Mouse (Mus musculus) embryonic facial prominence, embryonic 13.5 days (tissue): ENCODE results near the gene Chchd3. TPM values are rescaled to one million over a fixed set of nuclear protein-coding genes. Genes with fewer than 3 reads are reported as not detected.

Experiments
- ATAC-seq: fragments of 200-750 bp; cut with Nextera tagmentation; 2 replicates; pipeline ENCODE4 v1.8.0; 2017; ENCODE audit warnings: low read depth; ENCODE audit not compliant: insufficient number of reproducible peaks, insufficient read depth, low FRiP score, low TSS enrichment
- H3K27ac ChIP-seq: fragments of 300-500 bp; sonication (generic); 2 replicates; pipeline ENCODE4 v1.5.1; 2015; ENCODE audit warnings: moderate library complexity, mild to moderate bottlenecking, inconsistent platforms
- H3K27me3 ChIP-seq: fragments of 300-500 bp; sonication (generic); 2 replicates; pipeline ENCODE4 v1.6.1; 2015; ENCODE audit warnings: mild to moderate bottlenecking, inconsistent platforms
- H3K36me3 ChIP-seq: fragments of 300-500 bp; sonication (generic); 2 replicates; pipeline ENCODE4 v1.6.1; 2015; ENCODE audit warnings: mild to moderate bottlenecking, inconsistent platforms
- H3K4me1 ChIP-seq: fragments of 300-500 bp; sonication (generic); 2 replicates; pipeline ENCODE4 v1.6.1; 2015; ENCODE audit warnings: inconsistent platforms
- H3K4me2 ChIP-seq: fragments of 300-500 bp; sonication (generic); 2 replicates; pipeline ENCODE4 v1.6.1; 2015; ENCODE audit warnings: moderate library complexity, mild to moderate bottlenecking, inconsistent platforms
- H3K4me3 ChIP-seq: fragments of 300-500 bp; sonication (generic); 2 replicates; pipeline ENCODE4 v1.5.1; 2015; ENCODE audit warnings: mild to moderate bottlenecking, inconsistent platforms
- H3K9ac ChIP-seq: fragments of 300-500 bp; sonication (generic); 2 replicates; pipeline ENCODE4 v1.6.1; 2015; ENCODE audit warnings: mild to moderate bottlenecking, inconsistent platforms
- H3K9me3 ChIP-seq: fragments of 300-500 bp; sonication (generic); 2 replicates; pipeline ENCODE4 v1.6.1; 2016; ENCODE audit warnings: inconsistent platforms
- WGBS: fragments of 180-500 bp; shearing (Covaris S2); methylation state at CpG from one replicate; pipeline ENCODE4 v1.1.7; 2015; ENCODE audit warnings: mixed read lengths; 5-methylcytosine and 5-hydroxymethylcytosine counted together
- polyA plus RNA-seq: library from polyadenylated mRNA; unstranded; fragments of >200 nt; fragmentation: Nextera tagmentation; extraction: Ambion mirVana; gene quantifications from 2 replicates; pipeline ENCODE4 v1.2.1, GENCODE M21; 2015

The Chchd3 gene
- polyA plus RNA-seq, 1 experiment from 2014 or later: 107 TPM

DNA sequence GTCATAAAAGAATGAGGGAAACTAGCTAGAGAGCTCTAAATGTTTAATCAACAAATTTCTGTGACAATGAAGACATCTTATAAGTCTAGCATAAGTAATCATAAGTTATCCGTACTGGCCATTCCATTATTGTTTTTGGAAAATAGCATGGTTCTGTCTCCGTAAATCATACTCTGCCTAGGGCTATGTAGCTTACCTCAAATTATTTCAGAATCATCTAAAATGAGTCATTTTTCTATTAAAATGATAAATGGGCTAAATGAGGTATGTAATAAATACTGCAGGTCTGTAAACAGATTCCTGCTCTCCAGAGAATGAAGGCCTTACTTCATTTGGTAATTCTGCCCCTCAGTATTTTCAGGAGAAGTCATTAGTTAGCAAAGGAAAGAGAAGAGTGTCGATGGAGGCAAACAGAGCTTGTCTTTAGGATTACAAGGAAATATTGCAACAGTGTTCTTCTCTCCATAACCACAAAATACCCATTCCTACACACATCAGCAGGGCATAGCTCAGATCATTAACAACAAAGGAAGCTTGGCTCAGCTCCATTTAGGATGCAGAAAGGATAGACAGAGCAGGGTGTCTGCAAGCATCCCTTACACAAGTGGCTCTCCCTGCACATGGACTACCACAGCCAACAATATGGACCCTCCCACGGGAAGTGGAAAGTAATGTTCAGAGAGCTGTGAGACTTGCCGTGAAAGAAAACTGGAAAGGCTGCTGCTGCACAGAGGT lies 100.1 kb downstream of the Chchd3 start:
- H3K9ac ChIP-seq: no peak overlapping the region
- ATAC-seq: no peak
- H3K27me3 ChIP-seq: no peaks in the 10 kb centered on the region
- 72% methylated on average over 5 of the region's 5 CpGs for WGBS
- no peaks in the 10 kb centered on the region for H3K9me3 ChIP-seq
- H3K27ac ChIP-seq: no peak overlapping the region
- H3K36me3 ChIP-seq: no peaks in the 10 kb centered on the region
- no peak overlapping the region for H3K4me3 ChIP-seq
- no peak overlapping the region for H3K4me2 ChIP-seq
- H3K4me1 ChIP-seq: no peaks in the 10 kb centered on the region

DNA sequence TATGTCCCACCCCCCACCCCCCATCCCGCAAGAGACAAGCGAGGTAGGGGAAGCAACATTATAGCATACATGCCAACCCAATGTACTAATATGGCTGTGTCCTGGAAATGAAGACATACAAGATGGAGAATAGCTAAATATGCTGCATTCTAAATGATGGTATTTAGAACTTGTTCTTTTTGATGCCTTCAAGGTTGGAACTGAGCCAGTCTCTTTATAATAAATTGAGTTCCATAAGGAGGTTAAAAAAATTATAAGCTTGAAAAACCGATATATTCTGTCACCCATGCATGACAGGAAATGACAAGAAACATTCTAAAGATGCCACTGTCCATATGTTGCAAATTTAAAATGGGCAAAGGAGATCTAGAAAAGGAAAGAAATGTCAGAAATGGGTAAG lies 104.6 kb downstream of the Chchd3 start:
- WGBS: 70% methylated on average over 3 of the region's 3 CpGs
- ATAC-seq: no peak
- H3K4me3 ChIP-seq: no peak overlapping the region
- H3K4me1 ChIP-seq: no peaks in the 10 kb centered on the region
- no peaks in the 10 kb centered on the region for H3K36me3 ChIP-seq
- no peak overlapping the region for H3K4me2 ChIP-seq
- no peak overlapping the region for H3K27ac ChIP-seq
- H3K9me3 ChIP-seq: no peaks in the 10 kb centered on the region
- no peaks in the 10 kb centered on the region for H3K27me3 ChIP-seq
- H3K9ac ChIP-seq: no peak overlapping the region

DNA sequence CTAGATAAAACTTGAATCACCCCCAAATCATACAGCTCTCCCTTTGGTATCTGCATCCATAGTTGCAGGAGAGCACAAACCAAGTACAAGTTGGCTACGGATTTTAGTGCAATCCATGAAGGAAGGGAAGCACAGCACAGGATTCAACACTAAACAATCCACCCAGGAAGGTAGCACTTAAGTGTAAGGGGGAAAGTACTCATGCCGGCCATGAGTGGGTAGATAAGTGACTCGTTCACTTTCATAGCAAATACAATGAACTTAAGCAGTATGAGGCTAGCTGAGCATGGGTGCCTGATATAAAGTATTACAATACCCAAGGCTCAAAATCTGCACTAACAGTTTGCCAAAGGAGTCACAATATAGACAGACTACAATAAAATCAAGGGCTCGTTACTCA lies 109.1 kb downstream of the Chchd3 start:
- no peak for ATAC-seq
- Histone ChIP-seq H3K4me1 (no peaks in the 10 kb centered on the region), H3K27ac (no peak overlapping the region), H3K36me3 (no peaks in the 10 kb centered on the region), H3K9me3 (no peaks in the 10 kb centered on the region), H3K4me3 (no peak overlapping the region), H3K4me2 (no peak overlapping the region), H3K9ac (no peak overlapping the region), H3K27me3 (no peaks in the 10 kb centered on the region)
- WGBS: 89% methylated on average over 4 of the region's 4 CpGs

DNA sequence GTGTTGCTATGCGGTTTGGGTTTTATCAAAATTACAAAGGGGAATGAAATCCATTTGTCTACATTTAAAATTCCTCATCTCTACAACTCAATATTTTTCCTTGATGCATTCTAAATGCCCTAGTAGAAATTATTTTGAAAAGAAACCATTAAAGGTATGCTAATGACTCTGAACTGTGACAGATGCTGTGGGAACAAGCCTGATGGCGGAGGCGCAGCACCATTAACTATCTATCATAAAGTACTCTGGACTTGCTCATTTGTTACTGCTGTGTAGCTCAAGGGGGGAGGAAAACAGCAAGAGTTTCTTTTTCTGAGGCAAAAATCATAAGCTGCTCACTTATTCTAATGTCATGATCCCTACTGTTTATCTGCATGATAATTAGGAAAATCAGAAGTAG lies 110.4 kb downstream of the Chchd3 start:
- Histone ChIP-seq H3K9ac (no peak overlapping the region), H3K4me3 (no peak overlapping the region), H3K4me1 (no peaks in the 10 kb centered on the region), H3K27ac (no peak overlapping the region), H3K27me3 (no peaks in the 10 kb centered on the region), H3K9me3 (no peaks in the 10 kb centered on the region), H3K4me2 (no peak overlapping the region), H3K36me3 (no peaks in the 10 kb centered on the region)
- no peak for ATAC-seq
- 90% methylated on average over 3 of the region's 3 CpGs for WGBS

DNA sequence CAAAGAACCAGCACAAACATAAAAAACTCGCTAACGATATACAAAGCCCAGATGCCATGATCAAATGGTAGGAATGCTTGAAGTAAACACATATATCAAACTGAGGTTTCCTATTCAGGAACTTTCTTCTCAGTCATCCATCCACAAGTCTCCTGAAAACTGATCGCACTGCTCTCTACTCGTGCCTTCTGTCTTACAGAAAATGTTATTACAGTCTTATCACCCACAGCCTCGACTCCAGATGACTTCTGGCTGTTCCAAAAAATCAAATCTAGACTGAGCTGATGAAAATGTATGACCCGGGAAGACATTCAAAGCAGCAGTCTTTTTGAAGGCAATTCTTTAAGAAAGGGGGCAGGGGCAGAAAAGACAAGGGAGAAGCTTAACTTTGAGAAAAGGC lies 112.8 kb downstream of the Chchd3 start:
- Histone ChIP-seq H3K4me1 (no peaks in the 10 kb centered on the region), H3K27ac (no peak overlapping the region), H3K27me3 (no peaks in the 10 kb centered on the region), H3K36me3 (no peaks in the 10 kb centered on the region), H3K4me2 (no peak overlapping the region), H3K4me3 (no peak overlapping the region), H3K9ac (no peak overlapping the region), H3K9me3 (no peaks in the 10 kb centered on the region)
- no peak for ATAC-seq
- 59% methylated on average over 6 of the region's 6 CpGs for WGBS

DNA sequence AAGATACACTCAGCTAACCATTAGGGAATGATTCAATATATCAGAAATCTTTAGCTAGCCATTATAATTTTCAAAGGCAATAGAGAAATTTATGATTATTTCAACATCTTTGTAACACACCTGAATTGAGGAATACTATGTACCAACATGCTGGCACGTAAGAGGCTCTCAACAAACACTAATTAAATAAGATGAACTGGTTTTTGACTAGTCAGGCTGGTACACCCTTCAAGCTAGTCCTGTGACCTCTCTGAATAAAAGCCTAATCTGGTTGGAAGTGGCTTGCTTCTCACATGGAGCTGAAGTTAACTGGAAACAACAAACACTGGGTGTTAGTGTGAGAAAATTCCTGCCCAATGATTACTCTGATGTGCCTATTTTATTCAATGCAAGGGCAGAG lies 115.1 kb downstream of the Chchd3 start:
- H3K36me3 ChIP-seq: no peaks in the 10 kb centered on the region
- no peak overlapping the region for H3K4me3 ChIP-seq
- 80% methylated on average over 1 of the region's 1 CpGs for WGBS
- no peak overlapping the region for H3K27ac ChIP-seq
- H3K9me3 ChIP-seq: no peaks in the 10 kb centered on the region
- no peak overlapping the region for H3K9ac ChIP-seq
- peaks cover 8% of the 10 kb centered on the region for H3K4me1 ChIP-seq
- no peak for ATAC-seq
- H3K27me3 ChIP-seq: no peaks in the 10 kb centered on the region
- no peak overlapping the region for H3K4me2 ChIP-seq

DNA sequence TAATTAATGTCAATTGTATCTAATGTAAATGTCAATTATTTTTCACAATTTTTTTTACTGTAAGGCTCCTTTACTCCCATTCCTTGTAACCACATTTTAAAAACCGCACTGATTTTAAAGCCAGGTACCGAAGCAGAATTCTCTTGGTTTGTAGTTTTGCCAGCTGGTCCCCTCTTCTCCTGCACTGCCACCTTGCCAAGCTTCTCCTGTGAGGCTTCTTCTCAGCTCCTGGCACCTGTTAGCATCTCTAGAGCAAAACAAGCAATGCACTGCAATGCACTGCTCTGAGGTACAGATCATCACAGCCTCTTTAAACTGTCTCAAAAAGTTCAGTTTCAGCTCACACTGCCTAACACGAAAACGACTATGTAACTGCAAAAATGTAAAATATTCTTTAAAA lies 116.4 kb downstream of the Chchd3 start:
- Histone ChIP-seq H3K27me3 (no peaks in the 10 kb centered on the region), H3K27ac (no peak overlapping the region), H3K4me1 (peaks cover 8% of the 10 kb centered on the region), H3K36me3 (no peaks in the 10 kb centered on the region), H3K9ac (no peak overlapping the region), H3K4me2 (no peak overlapping the region), H3K4me3 (no peak overlapping the region), H3K9me3 (no peaks in the 10 kb centered on the region)
- ATAC-seq: no peak
- WGBS: 91% methylated on average over 4 of the region's 4 CpGs

DNA sequence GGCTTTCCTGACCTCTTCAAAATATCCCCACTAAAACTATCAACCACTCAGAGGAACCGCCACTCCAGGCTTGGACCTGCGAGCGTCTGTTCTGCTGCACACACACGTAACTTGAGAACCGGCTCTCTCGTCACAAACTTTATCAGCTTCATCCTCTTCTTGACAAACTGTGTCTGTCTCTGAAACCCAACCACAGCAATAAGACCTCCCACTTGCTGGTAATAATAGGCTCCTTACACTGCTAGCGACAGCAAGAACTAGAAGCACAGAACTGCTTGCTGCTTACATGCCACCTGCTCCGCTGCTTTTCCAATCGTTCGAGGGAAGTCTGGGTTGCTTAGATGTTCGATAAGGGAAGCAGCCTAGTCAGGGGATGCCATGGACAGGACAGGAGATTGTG lies 119.8 kb downstream of the Chchd3 start:
- ATAC-seq: no peak
- 45% methylated on average over 11 of the region's 11 CpGs for WGBS
- no peak overlapping the region for H3K4me3 ChIP-seq

DNA sequence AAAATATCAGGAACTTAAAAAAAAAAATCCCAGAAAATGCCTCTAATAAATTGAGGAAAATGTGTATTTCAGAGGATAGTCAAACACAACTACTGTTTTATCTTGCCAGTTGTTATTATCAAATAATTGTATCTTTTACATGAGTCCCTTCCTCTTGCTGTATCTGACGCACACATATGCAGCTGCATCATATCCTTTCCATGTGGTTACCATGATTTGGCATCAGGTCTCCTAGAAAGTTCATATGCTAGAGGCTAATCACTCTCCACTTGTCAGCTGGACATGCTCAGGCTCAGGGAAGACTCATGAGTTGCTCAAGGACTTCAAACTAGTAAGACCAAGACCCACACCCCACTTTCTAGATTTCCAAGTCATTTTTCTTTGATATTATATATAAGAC lies 122.4 kb downstream of the Chchd3 start:
- Histone ChIP-seq H3K27me3 (no peaks in the 10 kb centered on the region), H3K9ac (no peak overlapping the region), H3K27ac (no peak overlapping the region), H3K4me2 (no peak overlapping the region), H3K4me1 (peaks cover 8% of the 10 kb centered on the region), H3K4me3 (no peak overlapping the region), H3K9me3 (no peaks in the 10 kb centered on the region), H3K36me3 (no peaks in the 10 kb centered on the region)
- ATAC-seq: no peak
- 88% methylated on average over 1 of the region's 1 CpGs for WGBS

More for the DNA sequence above, 119.8 kb downstream of the Chchd3 start:
- H3K9me3 ChIP-seq: no peaks in the 10 kb centered on the region
- H3K4me1 ChIP-seq: peaks cover 8% of the 10 kb centered on the region
- H3K4me2 ChIP-seq: no peak overlapping the region
- no peaks in the 10 kb centered on the region for H3K36me3 ChIP-seq
- no peaks in the 10 kb centered on the region for H3K27me3 ChIP-seq
- no peak overlapping the region for H3K27ac ChIP-seq
- no peak overlapping the region for H3K9ac ChIP-seq

DNA sequence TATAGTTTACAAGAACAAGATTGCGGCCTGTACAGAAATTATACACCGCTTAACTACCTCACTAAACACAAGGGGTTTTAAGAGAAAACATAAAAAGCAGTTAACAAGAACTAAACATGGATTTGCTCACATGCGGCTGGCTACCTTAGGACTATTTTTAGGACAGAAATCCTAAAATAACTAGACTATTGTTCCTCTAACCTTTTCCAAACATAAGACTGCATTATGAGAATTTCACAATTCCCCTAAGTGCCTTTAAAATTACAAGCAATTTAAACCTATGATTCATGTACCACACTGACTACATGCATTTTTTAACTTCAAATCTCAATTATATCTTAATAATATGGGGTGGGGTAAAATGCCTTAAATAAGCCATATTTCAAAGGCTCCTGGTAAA lies 123.3 kb downstream of the Chchd3 start:
- Histone ChIP-seq H3K4me3 (no peak overlapping the region), H3K27me3 (no peaks in the 10 kb centered on the region), H3K4me1 (peaks cover 8% of the 10 kb centered on the region), H3K4me2 (no peak overlapping the region), H3K9me3 (no peaks in the 10 kb centered on the region), H3K9ac (no peak overlapping the region), H3K27ac (no peak overlapping the region), H3K36me3 (no peaks in the 10 kb centered on the region)
- WGBS: 66% methylated on average over 3 of the region's 3 CpGs
- no peak for ATAC-seq

DNA sequence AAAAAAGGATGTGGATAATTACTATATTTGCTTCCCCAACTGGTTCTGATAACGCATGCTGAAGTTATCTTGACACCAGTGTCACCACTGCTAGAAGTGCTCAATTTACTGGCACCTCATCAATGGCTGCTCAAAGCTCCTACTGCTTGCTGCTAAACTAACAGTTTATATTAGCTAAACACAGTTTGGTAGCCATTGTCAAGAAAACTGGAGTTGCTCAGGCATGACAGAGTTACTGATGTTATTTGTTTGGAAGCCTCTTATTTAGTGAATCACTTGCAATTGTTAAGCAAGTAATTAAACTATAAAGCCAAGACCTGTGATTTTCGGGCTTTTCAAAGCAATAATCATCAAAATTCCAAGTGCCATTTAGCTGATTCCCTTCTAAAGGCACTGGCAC lies 123.7 kb downstream of the Chchd3 start:
- no peak for ATAC-seq
- Histone ChIP-seq H3K27me3 (no peaks in the 10 kb centered on the region), H3K4me1 (peaks cover 8% of the 10 kb centered on the region), H3K4me2 (no peak overlapping the region), H3K4me3 (no peak overlapping the region), H3K9ac (no peak overlapping the region), H3K9me3 (no peaks in the 10 kb centered on the region), H3K27ac (no peak overlapping the region), H3K36me3 (no peaks in the 10 kb centered on the region)
- 63% methylated on average over 2 of the region's 2 CpGs for WGBS

DNA sequence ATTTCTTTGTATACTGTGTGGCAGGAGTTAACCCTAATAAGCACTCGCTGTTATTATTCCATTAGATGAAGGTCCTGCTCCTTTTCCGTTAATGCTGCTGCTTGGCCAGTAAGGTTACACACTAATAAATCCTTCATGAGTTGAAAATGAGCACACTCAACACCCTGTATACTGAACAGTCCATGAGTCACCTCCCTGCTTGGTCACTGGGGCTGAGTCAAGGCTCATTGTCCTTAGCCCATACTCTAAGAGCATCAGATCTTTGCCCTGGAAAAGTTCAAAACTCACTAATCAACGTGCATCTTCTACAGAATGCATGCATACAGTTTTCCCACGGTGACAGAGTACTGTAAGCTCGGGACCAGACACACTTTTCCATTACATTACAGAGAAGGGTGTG lies 124.5 kb downstream of the Chchd3 start:
- ATAC-seq: no peak
- no peak overlapping the region for H3K4me3 ChIP-seq
- peaks cover 6% of the 10 kb centered on the region for H3K4me1 ChIP-seq
- WGBS: 83% methylated on average over 5 of the region's 5 CpGs
- H3K27me3 ChIP-seq: no peaks in the 10 kb centered on the region
- H3K9me3 ChIP-seq: no peaks in the 10 kb centered on the region
- H3K4me2 ChIP-seq: no peak overlapping the region
- no peak overlapping the region for H3K27ac ChIP-seq
- H3K36me3 ChIP-seq: no peaks in the 10 kb centered on the region
- H3K9ac ChIP-seq: no peak overlapping the region
